Mouse (Mus musculus): ENCODE data around the gene Xpo5. TPM values are rescaled to one million over a fixed set of nuclear protein-coding genes. Genes with fewer than 3 reads are reported as not detected.

Gene Xpo5
- total and polyA plus RNA-seq, 3 experiments, result 44.7 to 56.3 (median 55.1) TPM

- H3K79me2 ChIP-seq (replicated peaks; ENCODE audit: control insufficient read depth, extremely low read depth, insufficient read depth, poor library complexity, severe bottlenecking), result no peaks in the 10 kb centered on the region
- peaks cover 51 to 66% of the 10 kb centered on the region in 2 experiments for H3K36me3 ChIP-seq (replicated peaks in 1 of 2; ENCODE audit: control insufficient read depth in 1 of 2, insufficient read depth in 1 of 2, low read length in 1 of 2)
- H3K9ac ChIP-seq (ENCODE audit: insufficient read depth, low read depth), result no peak overlapping the region
- no peak overlapping the region for H3K27ac ChIP-seq (ENCODE audit: insufficient read depth, low read depth)
- in situ Hi-C loops (cut with MboI; ENCODE audit: low pct_ligation_motif_present, low pct_unique_long_range_greater_than_20kb, low sequenced_read_pairs) (no loop called here), dilution Hi-C loops (cut with MboI; ENCODE audit: extremely low pct_ligation_motif_present, extremely low pct_unique_long_range_greater_than_20kb, low sequenced_read_pairs) (no loop called here)
- peaks cover 5 to 14% of the 10 kb centered on the region in 2 experiments for H3K4me1 ChIP-seq (ENCODE audit: control insufficient read depth in 1 of 2, insufficient read depth in 2 of 2)
- no peaks in the 10 kb centered on the region for H3K27me3 ChIP-seq (replicated peaks)
- no peak for DNase-seq (ENCODE audit: extremely low read depth)
- no peak overlapping the region for H3K4me3 ChIP-seq (replicated peaks in 1 of 3; ENCODE audit: low read depth in 2 of 3, low read length in 2 of 3, poor library complexity in 1 of 3)
- TF ChIP-seq ZNF384 (IDR thresholded peaks at IDR 0.05; ENCODE audit: low read depth, low read length) (no peak), MYC (IDR thresholded peaks at IDR 0.05; ENCODE audit: low read depth, low read length) (no peak), UBTF (IDR thresholded peaks at IDR 0.05; ENCODE audit: low read depth, low read length) (no peak), MAX (IDR thresholded peaks at IDR 0.05; ENCODE audit: low read length) (no peak), USF2 (conservative IDR thresholded peaks at IDR 0.05; ENCODE audit: low read depth, low read length) (no peak), ETS1 (conservative IDR thresholded peaks at IDR 0.05; ENCODE audit: low read depth, low read length) (no peak), MXI1 (IDR thresholded peaks at IDR 0.05; ENCODE audit: low read depth, low read length) (no peak), POLR2AphosphoS2 (IDR thresholded peaks at IDR 0.05; ENCODE audit: low read depth, low read length) (no peak), IRF4 (IDR thresholded peaks at IDR 0.05; ENCODE audit: low read depth, low read length) (no peak), ZMIZ1 (IDR thresholded peaks at IDR 0.05; ENCODE audit: low read depth, low read length) (no peak), MAZ (IDR thresholded peaks at IDR 0.05; ENCODE audit: low read depth, low read length) (no peak), ZKSCAN1 (IDR thresholded peaks at IDR 0.05; ENCODE audit: borderline replicate concordance, low read depth, low read length) (no peak), BHLHE40 (IDR thresholded peaks at IDR 0.05; ENCODE audit: low read depth, low read length) (no peak), MEF2A (IDR thresholded peaks at IDR 0.05; ENCODE audit: borderline replicate concordance, low read depth, low read length) (no peak), PAX5 (IDR thresholded peaks at IDR 0.05; ENCODE audit: low read length) (no peak), CHD1 (IDR thresholded peaks at IDR 0.05; ENCODE audit: low read depth, low read length) (no peak), USF1 (IDR thresholded peaks at IDR 0.05; ENCODE audit: low read depth, low read length) (no peak)
- no peaks in the 10 kb centered on the region for H3K9me3 ChIP-seq (replicated peaks; ENCODE audit: low read length)
- no peak overlapping the region for H3K4me2 ChIP-seq (ENCODE audit: insufficient read depth, low read depth, poor library complexity, severe bottlenecking)
Measured at GRCm38 (mm10) chr17:46255147-46255546, 52.6 kb downstream of the Xpo5 start.

DNA sequence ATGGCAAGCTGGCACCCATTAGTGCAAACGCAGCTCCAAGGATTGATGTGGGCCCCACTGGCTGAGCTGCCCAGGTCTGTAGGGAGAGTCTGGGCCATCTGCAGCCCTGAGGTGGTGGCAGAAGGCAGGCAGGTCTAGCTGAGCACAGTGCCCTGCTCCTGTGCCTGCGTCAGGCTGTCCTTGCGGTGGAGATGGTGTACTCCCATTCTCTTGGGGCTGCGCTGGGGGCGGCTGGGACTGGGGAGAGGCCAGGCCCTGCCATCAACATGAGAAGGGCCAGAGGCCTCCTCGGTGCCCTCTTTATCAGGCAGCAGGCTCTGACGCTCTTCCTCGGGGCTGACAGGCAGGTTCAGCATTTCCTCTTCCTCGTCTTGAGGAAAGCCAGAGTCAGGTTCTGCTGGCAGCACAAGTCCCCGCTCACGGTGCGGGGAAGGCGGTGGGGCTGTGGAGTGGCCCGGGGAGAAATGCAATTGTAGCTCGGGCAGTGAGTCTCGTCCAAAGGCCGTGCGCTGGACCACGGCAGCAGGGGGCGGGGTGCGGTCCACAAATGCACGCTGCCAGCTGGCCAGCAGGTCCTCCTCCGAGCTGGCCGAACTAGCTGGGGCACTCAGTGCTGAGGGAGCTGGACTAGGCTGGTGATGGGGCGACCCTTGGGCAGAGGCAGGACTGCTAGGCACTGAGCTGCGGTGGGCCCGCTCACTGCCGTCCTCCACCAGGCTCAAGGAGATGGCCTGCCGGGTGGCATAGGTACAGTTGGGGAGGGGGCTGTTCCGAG, 55.9 kb downstream of the Xpo5 start:
- dilution Hi-C loops (cut with MboI; ENCODE audit: extremely low pct_ligation_motif_present, extremely low pct_unique_long_range_greater_than_20kb, low sequenced_read_pairs) (no loop called here), in situ Hi-C loops (cut with MboI; ENCODE audit: low pct_ligation_motif_present, low pct_unique_long_range_greater_than_20kb, low sequenced_read_pairs) (no loop called here)
- H3K4me2 ChIP-seq (ENCODE audit: insufficient read depth, low read depth, poor library complexity, severe bottlenecking), result no peak overlapping the region
- H3K36me3 ChIP-seq (replicated peaks in 1 of 2; ENCODE audit: control insufficient read depth in 1 of 2, insufficient read depth in 1 of 2, low read length in 1 of 2), result peaks cover 62 to 75% of the 10 kb centered on the region in 2 experiments
- H3K9me3 ChIP-seq (replicated peaks; ENCODE audit: low read length), result no peaks in the 10 kb centered on the region
- TF ChIP-seq BHLHE40 (IDR thresholded peaks at IDR 0.05; ENCODE audit: low read depth, low read length), result no peak
- TF ChIP-seq ZC3H11A (IDR thresholded peaks at IDR 0.05; ENCODE audit: low read depth, low read length), result no peak
- TF ChIP-seq EP300 (IDR thresholded peaks at IDR 0.05; ENCODE audit: low read length), result no peak
- no peak for TF ChIP-seq USF2 (conservative IDR thresholded peaks at IDR 0.05; ENCODE audit: low read depth, low read length)
- no peak for TF ChIP-seq E2F4 (IDR thresholded peaks at IDR 0.05; ENCODE audit: insufficient replicate concordance, low read depth, low read length)
- no peak overlapping the region for H3K27ac ChIP-seq (ENCODE audit: insufficient read depth, low read depth)
- no peak for DNase-seq (ENCODE audit: extremely low read depth)
- H3K27me3 ChIP-seq (replicated peaks), result no peaks in the 10 kb centered on the region
- no peak overlapping the region for H3K9ac ChIP-seq (ENCODE audit: insufficient read depth, low read depth)
- no peaks in the 10 kb centered on the region for H3K79me2 ChIP-seq (replicated peaks; ENCODE audit: control insufficient read depth, extremely low read depth, insufficient read depth, poor library complexity, severe bottlenecking)
- H3K4me1 ChIP-seq (ENCODE audit: control insufficient read depth in 1 of 2, insufficient read depth in 2 of 2), result peaks cover 4 to 5% of the 10 kb centered on the region in 2 experiments
- H3K4me3 ChIP-seq (replicated peaks in 1 of 3; ENCODE audit: low read depth in 2 of 3, low read length in 2 of 3, poor library complexity in 1 of 3), result no peak overlapping the region

All from CH12.LX (cell line).